Mouse (Mus musculus): ENCODE results near the gene Pappa2.

- TF ChIP-seq CTCF (IDR thresholded peaks at IDR 0.05; ENCODE audit: low read depth) = no peak
- TF ChIP-seq EP300 (optimal IDR thresholded peaks at IDR 0.05) = no peak
Observed at GRCm38 (mm10) chr1:158852836-158853567, 127.3 kb downstream of the Pappa2 start.

All from stomach, postnatal 0 days (tissue).